ENCODE assay signal across 1 mouse cellular context in the genomic region with DNA sequence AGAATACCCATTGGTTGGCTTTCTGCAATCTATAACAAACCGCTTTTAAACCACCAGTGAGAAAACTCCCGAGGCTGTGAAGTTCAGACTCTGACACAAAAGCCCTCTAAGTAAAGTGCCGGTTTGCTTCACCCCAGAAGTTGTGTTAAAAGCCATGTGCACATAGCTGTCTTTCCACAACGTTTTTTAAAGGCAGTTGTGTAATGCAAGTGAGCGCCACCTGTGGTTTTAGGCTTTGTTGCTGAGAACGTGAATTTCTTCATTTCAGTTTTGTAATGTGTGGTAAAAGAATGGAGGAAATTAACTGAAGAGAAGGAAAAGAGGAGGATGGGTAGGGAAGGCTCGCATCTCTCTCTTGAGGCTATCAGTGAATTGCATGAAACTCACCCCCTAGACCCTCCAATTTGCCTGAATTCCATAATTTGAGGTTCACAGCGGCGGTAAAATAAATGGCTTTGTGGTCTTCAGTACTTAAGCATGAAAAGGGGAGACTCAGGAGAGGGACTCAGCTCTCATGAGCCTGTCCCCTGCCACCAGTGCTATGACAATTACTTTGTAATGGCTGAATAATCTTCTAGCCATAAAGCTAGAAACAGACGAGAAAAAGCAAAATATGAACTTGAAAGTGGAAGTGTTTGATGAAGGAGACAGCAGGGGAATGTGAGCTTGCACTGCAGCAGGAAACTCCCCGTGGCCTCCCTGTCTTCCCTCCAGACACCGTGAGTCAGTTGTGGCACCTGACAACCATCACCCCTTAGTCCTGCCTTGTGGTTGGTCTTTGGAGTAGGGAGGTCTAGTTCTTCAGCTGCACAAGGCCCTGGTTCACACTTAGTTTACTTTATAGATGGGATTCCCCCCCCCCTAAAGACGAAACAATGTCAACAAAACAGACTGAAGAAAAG.
A peak's percentile ranks its signal among the peaks of the same experiment; 100 is the strongest.
TF ChIP-seq lines count a peak whose summit lies in the region.

No protein-coding gene starts in this region.

TF ChIP-seq in CH12.LX, 34 proteins besides CTCF, POLR2A, EP300 and RAD21:
- no peak for TF ChIP-seq CHD1 (IDR thresholded peaks at IDR 0.05; ENCODE audit: low read depth, low read length)
- 0 out of 2 replicates have a peak, but pooled peaks have one; percentile 31 for TF ChIP-seq TCF12 (IDR thresholded peaks at IDR 0.05; ENCODE audit: low read depth, low read length)
- no peak for TF ChIP-seq MAZ (IDR thresholded peaks at IDR 0.05; ENCODE audit: low read depth, low read length)
- peak; percentile 75 for TF ChIP-seq BHLHE40 (IDR thresholded peaks at IDR 0.05; ENCODE audit: low read depth, low read length)
- TF ChIP-seq UBTF (IDR thresholded peaks at IDR 0.05; ENCODE audit: low read depth, low read length): no peak
- peak; percentile 15; the same call in 1 of the 2 replicates for TF ChIP-seq SMC3 (IDR thresholded peaks at IDR 0.05; ENCODE audit: low read depth, low read length)
- TF ChIP-seq ETS1 (conservative IDR thresholded peaks at IDR 0.05; ENCODE audit: low read depth, low read length): peak; percentile 49; the same call in 1 of the 2 replicates
- TF ChIP-seq POLR2AphosphoS2 (IDR thresholded peaks at IDR 0.05; ENCODE audit: low read depth, low read length): no peak
- TF ChIP-seq CHD2 (IDR thresholded peaks at IDR 0.05; ENCODE audit: low read length): no peak
- 0 out of 2 replicates have a peak, but pooled peaks have one; percentile 14 for TF ChIP-seq ZNF384 (IDR thresholded peaks at IDR 0.05; ENCODE audit: low read depth, low read length)
- TF ChIP-seq KAT2A (IDR thresholded peaks at IDR 0.05; ENCODE audit: insufficient replicate concordance, low read length): no peak
- TF ChIP-seq JUND (conservative IDR thresholded peaks at IDR 0.05; ENCODE audit: low read depth, low read length): no peak
- TF ChIP-seq PAX5 (IDR thresholded peaks at IDR 0.05; ENCODE audit: low read length): no peak
- TF ChIP-seq SIN3A (IDR thresholded peaks at IDR 0.05; ENCODE audit: low read length): no peak
- TF ChIP-seq IRF4 (IDR thresholded peaks at IDR 0.05; ENCODE audit: low read depth, low read length): peak; percentile 34; the same call in 1 of the 2 replicates
- no peak for TF ChIP-seq GABPA (IDR thresholded peaks at IDR 0.05; ENCODE audit: insufficient replicate concordance, low read depth, low read length)
- peak; percentile 65 for TF ChIP-seq MAX (IDR thresholded peaks at IDR 0.05; ENCODE audit: low read length)
TF ChIP-seq in CH12.LX: peak in this region for 7.
